Mouse (Mus musculus) R1 (cell line): ENCODE measurements at regions not wholly inside any gene's neighbourhood (a gene's known extent, or its start where the extent isn't known, plus 50 kb on each side); places are given as distances from the start of the nearest gene placed in this dataset.

Experiments used
- DNase-seq: peaks from one replicate; pipeline ENCODE4 v3.0.0-alpha.2; 2018; ENCODE audit warnings: low read depth, low spot score

GRCm38 (mm10) chr12:70712322-70713024 is 112.8 kb upstream of the Frmd6 start:
- peak; percentile 95 for DNase-seq

- peak; percentile 36 for DNase-seq
Measured at GRCm38 (mm10) chr12:70713499-70714280, 111.6 kb upstream of the Frmd6 start.

GRCm38 (mm10) chr12:70714281-70714679 is 111.0 kb upstream of the Frmd6 start:
- DNase-seq = no peak

- DNase-seq = peak; percentile 76
Measured at GRCm38 (mm10) chr12:70715836-70716235, 109.5 kb upstream of the Frmd6 start.

- no peak for DNase-seq
Measured at GRCm38 (mm10) chr12:70718602-70719001, 106.7 kb upstream of the Frmd6 start.

GRCm38 (mm10) chr12:70719255-70719654 is 106.1 kb upstream of the Frmd6 start:
- no peak for DNase-seq

GRCm38 (mm10) chr12:70720178-70720894 is 105.0 kb upstream of the Frmd6 start:
- no peak for DNase-seq

- no peak for DNase-seq
Measured at GRCm38 (mm10) chr12:70725326-70725725, 100.0 kb upstream of the Frmd6 start.

GRCm38 (mm10) chr12:70727496-70728259 is 97.6 kb upstream of the Frmd6 start:
- no peak for DNase-seq

- DNase-seq = no peak
Measured at GRCm38 (mm10) chr12:70728407-70728806, 96.9 kb upstream of the Frmd6 start.

GRCm38 (mm10) chr12:70729961-70730360 is 95.4 kb upstream of the Frmd6 start:
- DNase-seq = peak; percentile 87

GRCm38 (mm10) chr12:70731498-70731897 is 93.8 kb upstream of the Frmd6 start:
- no peak for DNase-seq

- DNase-seq = no peak
Measured at GRCm38 (mm10) chr12:70732591-70732990, 92.7 kb upstream of the Frmd6 start.

- no peak for DNase-seq
Measured at GRCm38 (mm10) chr12:70738554-70738953, 86.8 kb upstream of the Frmd6 start.

GRCm38 (mm10) chr12:70739316-70739715 is 86.0 kb upstream of the Frmd6 start:
- DNase-seq = no peak

- no peak for DNase-seq
Measured at GRCm38 (mm10) chr12:70739766-70740165, 85.5 kb upstream of the Frmd6 start.

GRCm38 (mm10) chr12:70742836-70743235 is 82.5 kb upstream of the Frmd6 start:
- no peak for DNase-seq

- no peak for DNase-seq
Measured at GRCm38 (mm10) chr12:70745681-70746080, 79.6 kb upstream of the Frmd6 start.

- no peak for DNase-seq
Measured at GRCm38 (mm10) chr12:70749651-70750050, 75.7 kb upstream of the Frmd6 start.

- DNase-seq = no peak
Measured at GRCm38 (mm10) chr12:70750651-70751578, 74.4 kb upstream of the Frmd6 start.
